Comparison of ENCODE assay signal across 20 mouse cellular contexts in the genomic region with DNA sequence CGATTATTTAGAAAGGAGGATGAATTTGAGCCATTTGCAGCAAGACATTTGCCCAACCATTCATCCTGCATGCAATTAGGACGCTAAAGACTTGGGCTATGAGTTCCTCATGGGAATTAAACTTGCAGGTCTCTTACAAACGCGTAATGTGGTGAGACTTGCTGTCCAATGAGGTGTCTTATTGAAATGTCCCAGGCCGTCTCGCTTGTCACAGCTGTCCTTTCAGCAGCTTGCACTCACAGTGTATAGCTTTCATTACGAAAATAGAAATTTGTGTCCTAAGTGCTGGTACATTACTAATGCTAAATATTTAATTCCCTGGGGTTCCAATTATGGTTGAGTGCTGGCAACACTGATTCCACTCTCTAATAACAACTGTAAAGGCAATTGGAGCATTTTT. TPM values are rescaled to one million over a fixed set of nuclear protein-coding genes. Genes with fewer than 3 reads are reported as not detected.
"Had no signal": no experiment of that assay in that cellular context is flagged by ENCODE, and none has a peak within 500 bp of the region (broad histone marks: within the 10 kb centered on the region; RNA-seq: fewer than 3 reads in every experiment).

No protein-coding gene starts in this region.

- H3K36me3 ChIP-seq: limb, embryonic 12.5 days; limb, embryonic 15.5 days; stomach, embryonic 15.5 days had no signal

- H3K4me3 ChIP-seq: limb, embryonic 12.5 days; limb, embryonic 15.5 days; megakaryocyte, embryonic 14.5 days; midbrain, embryonic 10.5 days; stomach, embryonic 15.5 days had no signal

- DNase-seq: kidney, adult 9 months; kidney, postnatal 14 days; kidney, postnatal 4 days; left cerebral cortex, postnatal 4 days; liver, postnatal 0 days; lung, embryonic 14.5 days; lung, postnatal 36 days; right cerebral cortex, postnatal 25 days; spleen, adult 18-20 months; thymus, postnatal 25 days had no signal

- H3K27me3 ChIP-seq: limb, embryonic 15.5 days; megakaryocyte, embryonic 14.5 days; stomach, embryonic 15.5 days had no signal

- H3K4me2 ChIP-seq: limb, embryonic 12.5 days; limb, embryonic 15.5 days; liver, embryonic 11.5 days; lung, embryonic 14.5 days; stomach, embryonic 15.5 days had no signal

- ATAC-seq: liver, postnatal 0 days; lung, postnatal 0 days had no signal

- H3K9ac ChIP-seq: limb, embryonic 12.5 days; limb, embryonic 15.5 days; liver, embryonic 14.5 days; liver, postnatal 0 days; lung, embryonic 14.5 days; stomach, embryonic 15.5 days had no signal

- H3K4me1 ChIP-seq: limb, embryonic 15.5 days; midbrain, embryonic 10.5 days; stomach, embryonic 15.5 days had no signal

- H3K9me3 ChIP-seq: limb, embryonic 12.5 days; limb, embryonic 15.5 days; megakaryocyte, embryonic 14.5 days; midbrain, embryonic 10.5 days; stomach, embryonic 15.5 days had no signal

- H3K27ac ChIP-seq: limb, embryonic 12.5 days; limb, embryonic 15.5 days; liver, embryonic 14.5 days; midbrain, embryonic 10.5 days; stomach, embryonic 15.5 days had no signal

RNA-seq across cellular contexts. Expression of gene Irx5, which starts 22.3 kb away (rescaled TPM):
- total RNA-seq: left cerebral cortex, postnatal 14 days; left cerebral cortex, postnatal 4 days had no signal
- polyA plus RNA-seq: liver, postnatal 0 days; thymus, postnatal 0 days had no signal
